Mouse (Mus musculus): ENCODE data around the gene Rrp1b.

DNA sequence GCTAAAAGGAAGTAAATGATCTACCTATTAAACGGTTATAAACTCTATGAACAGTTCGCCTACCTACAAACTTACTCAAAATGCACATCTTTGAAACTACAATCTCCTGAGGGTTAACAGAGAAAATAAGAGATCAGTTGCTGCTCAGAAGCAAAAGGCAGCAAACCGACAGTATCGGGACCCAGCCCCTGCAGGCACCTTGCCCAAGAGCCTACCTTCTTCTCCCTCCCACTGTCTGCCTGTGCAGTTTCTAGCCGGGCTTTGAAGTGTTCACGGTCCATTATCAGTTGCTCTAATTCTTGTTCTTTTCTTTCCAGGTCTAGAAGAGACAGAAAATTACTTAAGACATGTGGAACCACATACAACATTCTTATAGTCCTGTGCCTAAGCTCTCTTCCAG lies 13.3 kb upstream of the Rrp1b start:
- TF ChIP-seq CTCF (IDR thresholded peaks at IDR 0.05; ENCODE audit: low read depth) (no peak), EP300 (IDR thresholded peaks at IDR 0.05; ENCODE audit: low read depth) (no peak)

Measured in heart, postnatal 0 days (tissue).